Mouse (Mus musculus): Measurements from ENCODE around the gene Gm37240. TPM values are rescaled to one million over a fixed set of nuclear protein-coding genes. Genes with fewer than 3 reads are reported as not detected.

Gene Gm37240
- polyA plus RNA-seq, 1 experiment from 2014 or later: 0.43 TPM

DNA sequence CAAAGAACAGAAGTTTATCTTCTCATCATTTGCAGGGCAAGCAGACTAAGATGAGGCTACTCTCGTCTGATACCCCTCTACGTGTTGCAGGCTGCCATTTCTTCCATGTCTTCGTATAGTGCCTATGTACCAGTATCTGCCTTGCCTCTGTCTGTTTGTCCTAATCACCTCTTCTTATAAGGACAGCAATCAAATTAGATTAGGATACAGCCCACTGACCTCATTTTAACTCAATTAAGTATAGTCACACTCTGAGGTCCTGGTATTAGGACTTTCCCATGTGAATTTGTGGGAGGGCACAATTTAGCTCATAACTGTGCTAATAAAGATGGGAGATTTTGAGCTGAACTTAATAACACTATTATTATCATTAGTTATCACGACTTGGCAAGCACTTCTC lies 738.5 kb downstream of the Gm37240 start:
- Histone ChIP-seq H3K4me3 (ENCODE audit: low read depth, low read length) (no peak overlapping the region), H3K27ac (ENCODE audit: low read depth, low read length) (no peak overlapping the region), H3K9me3 (ENCODE audit: control insufficient read depth, low read length) (no peaks in the 10 kb centered on the region), H3K4me2 (ENCODE audit: low read depth, low read length, severe bottlenecking) (no peak overlapping the region), H3K27me3 (ENCODE audit: control insufficient read depth, insufficient read depth, low read length) (no peaks in the 10 kb centered on the region), H3K9ac (ENCODE audit: low read length) (no peak overlapping the region), H3K36me3 (ENCODE audit: control insufficient read depth, insufficient read depth, low read length) (no peaks in the 10 kb centered on the region), H3K4me1 (replicated peaks; ENCODE audit: control insufficient read depth, insufficient read depth, low read length) (no peaks in the 10 kb centered on the region)
- DNase-seq (ENCODE audit: low spot score) (no peak), ATAC-seq (replicated peaks; ENCODE audit: low FRiP score) (no peak)
- 71% methylated on average over 4 of the region's 4 CpGs for WGBS

DNA sequence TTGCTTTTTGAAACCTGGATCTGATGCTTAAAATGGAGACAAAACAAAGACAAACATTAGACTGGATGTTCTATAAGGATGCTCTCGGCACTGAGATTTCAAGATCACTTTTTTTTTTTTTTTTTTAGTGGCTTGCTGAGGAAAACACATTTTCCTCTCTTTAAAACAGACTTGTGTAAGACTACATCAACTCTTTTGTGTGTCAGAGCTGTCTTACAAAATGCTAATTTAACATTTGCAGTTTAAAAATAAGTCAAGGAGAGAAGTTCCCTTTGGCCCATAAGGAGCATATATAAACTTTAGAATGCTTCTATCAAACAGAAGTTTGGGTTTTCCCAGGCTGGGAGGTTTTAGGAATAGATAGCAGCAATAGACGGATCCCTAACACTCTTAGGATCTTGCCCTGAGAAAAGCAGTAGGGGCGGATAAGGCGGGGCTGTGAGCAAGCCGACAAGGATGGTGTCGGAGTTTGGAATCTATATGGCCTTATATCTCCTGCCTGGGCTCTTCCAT lies 739.2 kb downstream of the Gm37240 start:
- Histone ChIP-seq H3K9me3 (ENCODE audit: control insufficient read depth, low read length) (no peaks in the 10 kb centered on the region), H3K4me1 (replicated peaks; ENCODE audit: control insufficient read depth, insufficient read depth, low read length) (no peaks in the 10 kb centered on the region), H3K36me3 (ENCODE audit: control insufficient read depth, insufficient read depth, low read length) (no peaks in the 10 kb centered on the region), H3K4me2 (ENCODE audit: low read depth, low read length, severe bottlenecking) (no peak overlapping the region), H3K27me3 (ENCODE audit: control insufficient read depth, insufficient read depth, low read length) (no peaks in the 10 kb centered on the region), H3K27ac (ENCODE audit: low read depth, low read length) (no peak overlapping the region), H3K4me3 (ENCODE audit: low read depth, low read length) (no peak overlapping the region), H3K9ac (ENCODE audit: low read length) (no peak overlapping the region)
- DNase-seq (ENCODE audit: low spot score) (no peak), ATAC-seq (replicated peaks; ENCODE audit: low FRiP score) (no peak)
- 83% methylated on average over 6 of the region's 6 CpGs for WGBS

DNA sequence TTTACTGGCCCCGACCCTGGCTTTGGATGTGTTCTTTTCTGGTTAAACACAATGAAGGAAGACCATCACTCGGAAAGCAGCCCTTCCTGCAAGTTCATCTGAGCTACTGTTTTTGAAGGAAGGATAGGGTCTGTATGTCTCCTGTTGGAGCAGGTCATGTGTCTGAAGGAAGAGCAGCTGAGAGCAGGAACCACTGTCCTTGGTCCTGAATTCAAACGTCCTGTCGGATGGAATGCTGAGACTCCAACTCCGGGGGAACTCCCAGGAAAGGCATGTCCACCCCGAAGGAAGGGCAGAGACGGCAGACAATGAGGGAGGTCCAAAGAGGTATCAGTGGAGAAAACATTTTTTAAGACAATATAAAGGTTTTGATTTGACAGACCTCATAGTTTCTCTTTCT lies 741.8 kb downstream of the Gm37240 start:
- Histone ChIP-seq H3K36me3 (ENCODE audit: control insufficient read depth, insufficient read depth, low read length) (no peaks in the 10 kb centered on the region), H3K4me2 (ENCODE audit: low read depth, low read length, severe bottlenecking) (no peak overlapping the region), H3K4me1 (replicated peaks; ENCODE audit: control insufficient read depth, insufficient read depth, low read length) (no peaks in the 10 kb centered on the region), H3K9me3 (ENCODE audit: control insufficient read depth, low read length) (no peaks in the 10 kb centered on the region), H3K4me3 (ENCODE audit: low read depth, low read length) (no peak overlapping the region), H3K27me3 (ENCODE audit: control insufficient read depth, insufficient read depth, low read length) (no peaks in the 10 kb centered on the region), H3K27ac (ENCODE audit: low read depth, low read length) (no peak overlapping the region), H3K9ac (ENCODE audit: low read length) (no peak overlapping the region)
- WGBS: 42% methylated on average over 7 of the region's 7 CpGs
- DNase-seq (ENCODE audit: low spot score) (no peak), ATAC-seq (replicated peaks; ENCODE audit: low FRiP score) (no peak)

DNA sequence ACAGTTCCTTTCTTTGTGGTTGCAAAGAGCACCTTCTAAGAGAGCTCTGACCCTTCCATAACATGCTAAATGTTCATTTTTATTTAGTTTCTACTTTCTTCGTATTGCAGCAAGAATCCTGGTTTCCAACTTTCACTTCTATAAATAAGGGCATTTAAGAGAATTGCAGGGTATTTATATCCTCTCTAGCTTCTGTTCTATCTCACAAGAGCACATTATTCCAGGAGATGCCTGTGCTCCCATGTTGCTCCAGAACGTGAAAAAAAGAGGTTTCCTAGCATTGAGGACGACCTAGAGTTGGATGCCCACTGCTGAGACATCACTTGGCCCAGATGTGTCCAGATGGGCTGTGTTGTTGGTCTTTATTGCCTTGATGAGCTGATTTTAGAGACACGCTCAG lies 742.2 kb downstream of the Gm37240 start:
- no peak overlapping the region for H3K27ac ChIP-seq (ENCODE audit: low read depth, low read length)
- no peak overlapping the region for H3K9ac ChIP-seq (ENCODE audit: low read length)
- WGBS: 89% methylated on average over 4 of the region's 4 CpGs
- H3K36me3 ChIP-seq (ENCODE audit: control insufficient read depth, insufficient read depth, low read length): no peaks in the 10 kb centered on the region
- no peak overlapping the region for H3K4me2 ChIP-seq (ENCODE audit: low read depth, low read length, severe bottlenecking)
- no peaks in the 10 kb centered on the region for H3K9me3 ChIP-seq (ENCODE audit: control insufficient read depth, low read length)
- no peak overlapping the region for H3K4me3 ChIP-seq (ENCODE audit: low read depth, low read length)
- no peaks in the 10 kb centered on the region for H3K4me1 ChIP-seq (replicated peaks; ENCODE audit: control insufficient read depth, insufficient read depth, low read length)
- ATAC-seq (replicated peaks; ENCODE audit: low FRiP score) (no peak), DNase-seq (ENCODE audit: low spot score) (no peak)
- H3K27me3 ChIP-seq (ENCODE audit: control insufficient read depth, insufficient read depth, low read length): no peaks in the 10 kb centered on the region

DNA sequence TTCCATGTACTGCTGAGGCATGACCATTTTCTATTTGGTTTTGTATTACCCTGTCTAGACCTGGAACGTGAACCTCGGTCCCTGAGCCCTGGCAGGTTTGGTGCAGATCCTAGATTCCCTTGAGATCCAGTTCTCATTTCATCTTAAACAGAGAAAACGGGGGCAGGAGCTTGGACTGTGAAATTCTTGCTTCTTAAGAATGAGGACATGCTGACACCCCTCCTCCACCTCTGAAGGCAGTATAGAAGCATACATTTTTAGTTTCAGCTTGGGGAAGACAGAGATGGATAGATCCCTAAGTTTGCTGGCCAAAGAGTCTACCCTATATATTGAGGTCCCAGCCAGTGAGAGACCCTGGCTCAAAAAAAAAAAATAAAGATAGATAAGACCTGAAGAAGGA lies 742.9 kb downstream of the Gm37240 start:
- H3K4me2 ChIP-seq (ENCODE audit: low read depth, low read length, severe bottlenecking): no peak overlapping the region
- no peaks in the 10 kb centered on the region for H3K27me3 ChIP-seq (ENCODE audit: control insufficient read depth, insufficient read depth, low read length)
- H3K9me3 ChIP-seq (ENCODE audit: control insufficient read depth, low read length): no peaks in the 10 kb centered on the region
- ATAC-seq (replicated peaks; ENCODE audit: low FRiP score) (no peak), DNase-seq (ENCODE audit: low spot score) (no peak)
- H3K27ac ChIP-seq (ENCODE audit: low read depth, low read length): no peak overlapping the region
- no peak overlapping the region for H3K4me3 ChIP-seq (ENCODE audit: low read depth, low read length)
- H3K36me3 ChIP-seq (ENCODE audit: control insufficient read depth, insufficient read depth, low read length): no peaks in the 10 kb centered on the region
- 85% methylated on average over 3 of the region's 3 CpGs for WGBS
- H3K9ac ChIP-seq (ENCODE audit: low read length): no peak overlapping the region
- no peaks in the 10 kb centered on the region for H3K4me1 ChIP-seq (replicated peaks; ENCODE audit: control insufficient read depth, insufficient read depth, low read length)

GRCm38 (mm10) chr3:85140488-85140887 lies 746.8 kb downstream of the Gm37240 start:
- no peaks in the 10 kb centered on the region for H3K27me3 ChIP-seq (ENCODE audit: control insufficient read depth, insufficient read depth, low read length)
- no peak overlapping the region for H3K4me2 ChIP-seq (ENCODE audit: low read depth, low read length, severe bottlenecking)
- H3K9ac ChIP-seq (ENCODE audit: low read length): no peak overlapping the region
- H3K36me3 ChIP-seq (ENCODE audit: control insufficient read depth, insufficient read depth, low read length): no peaks in the 10 kb centered on the region
- H3K4me3 ChIP-seq (ENCODE audit: low read depth, low read length): no peak overlapping the region
- ATAC-seq (replicated peaks; ENCODE audit: low FRiP score) (no peak), DNase-seq (ENCODE audit: low spot score) (no peak)
- H3K27ac ChIP-seq (ENCODE audit: low read depth, low read length): no peak overlapping the region
- 47% methylated on average over 7 of the region's 7 CpGs for WGBS
- H3K4me1 ChIP-seq (replicated peaks; ENCODE audit: control insufficient read depth, insufficient read depth, low read length): no peaks in the 10 kb centered on the region
- H3K9me3 ChIP-seq (ENCODE audit: control insufficient read depth, low read length): no peaks in the 10 kb centered on the region

DNA sequence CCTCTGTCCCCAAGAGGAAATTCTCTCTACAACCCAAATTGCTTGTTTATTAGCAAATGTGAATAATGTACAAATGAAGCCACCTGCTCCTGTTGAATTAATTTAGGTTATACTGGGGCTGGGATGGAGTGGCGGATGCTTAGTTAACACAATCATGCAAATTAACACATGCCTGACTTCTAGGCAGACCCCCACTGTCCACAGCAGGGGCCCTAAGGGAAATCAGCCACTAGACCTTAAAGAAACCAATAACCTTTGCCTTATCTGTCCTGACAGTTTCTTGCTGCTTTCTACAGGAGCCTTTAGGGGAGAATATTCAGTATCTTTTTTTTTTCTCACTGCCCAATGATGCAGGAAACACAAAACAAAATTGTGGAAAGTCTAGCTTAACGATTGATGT lies 748.9 kb downstream of the Gm37240 start:
- Histone ChIP-seq H3K27ac (ENCODE audit: low read depth, low read length) (no peak overlapping the region), H3K4me1 (replicated peaks; ENCODE audit: control insufficient read depth, insufficient read depth, low read length) (no peaks in the 10 kb centered on the region), H3K9me3 (ENCODE audit: control insufficient read depth, low read length) (no peaks in the 10 kb centered on the region), H3K36me3 (ENCODE audit: control insufficient read depth, insufficient read depth, low read length) (no peaks in the 10 kb centered on the region), H3K27me3 (ENCODE audit: control insufficient read depth, insufficient read depth, low read length) (no peaks in the 10 kb centered on the region), H3K9ac (ENCODE audit: low read length) (no peak overlapping the region), H3K4me2 (ENCODE audit: low read depth, low read length, severe bottlenecking) (no peak overlapping the region), H3K4me3 (ENCODE audit: low read depth, low read length) (no peak overlapping the region)
- 53% methylated on average over 2 of the region's 2 CpGs for WGBS
- DNase-seq (ENCODE audit: low spot score) (no peak), ATAC-seq (replicated peaks; ENCODE audit: low FRiP score) (no peak)

DNA sequence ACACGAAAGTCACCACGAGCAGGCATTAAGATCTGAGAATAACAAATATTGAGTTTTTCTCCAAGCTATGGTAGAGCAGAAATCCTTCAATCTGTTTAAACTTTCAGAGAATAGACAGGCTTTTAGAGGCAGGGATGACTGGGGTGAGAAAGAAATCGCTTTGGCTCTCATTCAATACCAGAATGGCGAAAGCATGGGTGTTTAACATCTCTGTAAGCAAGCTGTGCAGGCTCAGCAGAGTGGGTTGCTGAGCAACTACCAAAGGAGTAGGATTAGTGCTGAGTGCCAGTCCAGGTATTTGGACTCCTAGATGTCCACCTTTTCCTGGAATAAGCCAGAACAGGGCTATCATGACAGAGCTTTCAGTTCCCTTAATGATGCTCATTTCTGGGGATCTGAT lies 753.8 kb downstream of the Gm37240 start:
- Histone ChIP-seq H3K27me3 (ENCODE audit: control insufficient read depth, insufficient read depth, low read length) (no peaks in the 10 kb centered on the region), H3K9me3 (ENCODE audit: control insufficient read depth, low read length) (no peaks in the 10 kb centered on the region), H3K4me1 (replicated peaks; ENCODE audit: control insufficient read depth, insufficient read depth, low read length) (no peaks in the 10 kb centered on the region), H3K9ac (ENCODE audit: low read length) (no peak overlapping the region), H3K36me3 (ENCODE audit: control insufficient read depth, insufficient read depth, low read length) (no peaks in the 10 kb centered on the region), H3K4me3 (ENCODE audit: low read depth, low read length) (no peak overlapping the region), H3K4me2 (ENCODE audit: low read depth, low read length, severe bottlenecking) (no peak overlapping the region), H3K27ac (ENCODE audit: low read depth, low read length) (no peak overlapping the region)
- WGBS: 86% methylated on average over 4 of the region's 4 CpGs
- ATAC-seq (replicated peaks; ENCODE audit: low FRiP score) (no peak), DNase-seq (ENCODE audit: low spot score) (no peak)

DNA sequence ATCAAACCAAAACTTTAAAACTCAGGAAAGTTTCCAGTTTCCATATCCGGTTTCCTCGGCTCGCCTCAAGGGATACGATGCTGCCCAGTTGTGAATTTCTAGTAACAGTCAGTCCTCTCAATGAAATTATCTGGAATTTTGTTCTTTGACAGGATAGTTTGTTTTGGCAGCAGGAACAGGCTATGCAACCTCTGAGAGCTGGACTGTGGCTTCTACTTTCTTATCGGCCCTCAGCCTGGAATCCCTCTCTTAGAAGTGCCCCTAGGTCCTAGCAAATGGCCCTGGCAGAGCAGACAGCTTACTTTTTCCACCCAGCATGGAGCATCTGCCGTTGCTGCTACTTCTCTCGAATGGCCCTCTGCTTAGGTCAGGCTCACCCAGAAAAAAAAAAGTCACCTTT lies 755.4 kb downstream of the Gm37240 start:
- H3K4me1 ChIP-seq (replicated peaks; ENCODE audit: control insufficient read depth, insufficient read depth, low read length): no peaks in the 10 kb centered on the region
- WGBS: 85% methylated on average over 7 of the region's 7 CpGs
- H3K27ac ChIP-seq (ENCODE audit: low read depth, low read length): no peak overlapping the region
- ATAC-seq (replicated peaks; ENCODE audit: low FRiP score): no peak
- H3K9ac ChIP-seq (ENCODE audit: low read length): no peak overlapping the region
- H3K27me3 ChIP-seq (ENCODE audit: control insufficient read depth, insufficient read depth, low read length): no peaks in the 10 kb centered on the region
- H3K4me2 ChIP-seq (ENCODE audit: low read depth, low read length, severe bottlenecking): no peak overlapping the region
- H3K36me3 ChIP-seq (ENCODE audit: control insufficient read depth, insufficient read depth, low read length): no peaks in the 10 kb centered on the region
- H3K4me3 ChIP-seq (ENCODE audit: low read depth, low read length): no peak overlapping the region
- DNase-seq (ENCODE audit: low spot score): no peak
- no peaks in the 10 kb centered on the region for H3K9me3 ChIP-seq (ENCODE audit: control insufficient read depth, low read length)

Data from forebrain, embryonic 11.5 days (tissue).